Mouse (Mus musculus) MEL (cell line): Measurements from ENCODE around the gene Kirrel3. TPM values are rescaled to one million over a fixed set of nuclear protein-coding genes. Genes with fewer than 3 reads are reported as not detected.

Experiments used
- DNase-seq: peaks from one replicate; pipeline ENCODE4 v3.0.0; 2011; ENCODE audit warnings: low read depth, low spot score
- H3K27ac ChIP-seq: 2 replicates; pipeline ENCODE4 v1.5.1; 2012; ENCODE audit warnings: low read depth, mild to moderate bottlenecking, control low read depth, low read length, moderate library complexity; ENCODE audit not compliant: control insufficient read depth
- H3K27me3 ChIP-seq, 2 experiments: fragments of 150-350 bp in 1 of 2; sonication (generic) in 1 of 2; 2 replicates each; pipeline ENCODE4 v1.6.1; 2012; ENCODE audit warnings: low read length in 2 of 2, mild to moderate bottlenecking in 2 of 2, improper control_type of control experiment in 1 of 2, moderate library complexity in 1 of 2; ENCODE audit not compliant: insufficient read depth in 2 of 2, control insufficient read depth in 1 of 2
- H3K36me3 ChIP-seq, 2 experiments: 2 replicates each; pipeline ENCODE4 v1.6.1; 2012 to 2014; ENCODE audit warnings: low read length in 2 of 2, improper control_type of control experiment in 1 of 2, inconsistent platforms in 1 of 2, mild to moderate bottlenecking in 1 of 2; ENCODE audit not compliant: insufficient read depth in 2 of 2, control insufficient read depth in 1 of 2
- H3K4me1 ChIP-seq, 2 experiments: fragments of 150-350 bp in 1 of 2; sonication (generic) in 1 of 2; 2 replicates each; pipeline ENCODE4 v1.6.1; 2012; ENCODE audit warnings: low read length in 2 of 2, improper control_type of control experiment in 1 of 2, mild to moderate bottlenecking in 1 of 2; ENCODE audit not compliant: insufficient read depth in 2 of 2, control insufficient read depth in 1 of 2
- H3K4me3 ChIP-seq, 2 experiments: fragments of 150-350 bp in 1 of 2; sonication (generic) in 1 of 2; 2 replicates each; pipeline ENCODE4 v1.5.1; 2012; ENCODE audit warnings: low read depth in 2 of 2, low read length in 2 of 2, mild to moderate bottlenecking in 2 of 2, moderate library complexity in 2 of 2, control low read depth in 1 of 2, improper control_type of control experiment in 1 of 2; ENCODE audit not compliant: control insufficient read depth in 1 of 2, insufficient read depth in 1 of 2
- H3K79me2 ChIP-seq: 2 replicates; pipeline ENCODE4 v1.6.1; 2012; ENCODE audit warnings: mild to moderate bottlenecking, low read length, moderate library complexity; ENCODE audit not compliant: control insufficient read depth, poor library complexity, insufficient read depth
- H3K9ac ChIP-seq: 2 replicates; pipeline ENCODE4 v1.6.1; 2012; ENCODE audit warnings: low read depth, mild to moderate bottlenecking, control low read depth, low read length, moderate library complexity; ENCODE audit not compliant: control insufficient read depth, poor library complexity, severe bottlenecking
- H3K9me3 ChIP-seq: fragments of 150-350 bp; sonication (generic); replicated peaks from 2 replicates; pipeline ENCODE4 v1.6.1; 2012; ENCODE audit warnings: mild to moderate bottlenecking, low read length, improper control_type of control experiment, moderate library complexity; ENCODE audit not compliant: insufficient read depth
- CHD2 ChIP-seq: IDR thresholded peaks from 2 replicates; pipeline ENCODE4 v1.6.1; 2011; ENCODE audit warnings: low read length, improper control_type of control experiment
- GABPA ChIP-seq: IDR thresholded peaks from 2 replicates; pipeline ENCODE4 v1.6.1; 2012; ENCODE audit warnings: low read depth, mild to moderate bottlenecking, inconsistent platforms, low read length, improper control_type of control experiment, moderate library complexity
- JUND ChIP-seq: IDR thresholded peaks from 2 replicates; pipeline ENCODE4 v1.6.1; 2011; ENCODE audit warnings: low read depth, mild to moderate bottlenecking, improper control_type of control experiment, low read length
- MAFK ChIP-seq: IDR thresholded peaks from 2 replicates; pipeline ENCODE4 v1.6.1; 2011; ENCODE audit warnings: low read depth, mild to moderate bottlenecking, low read length, improper control_type of control experiment, borderline replicate concordance
- MEF2A ChIP-seq: IDR thresholded peaks from 2 replicates; pipeline ENCODE4 v1.6.1; 2014; ENCODE audit warnings: low read depth, mild to moderate bottlenecking, inconsistent platforms, low read length, improper control_type of control experiment; ENCODE audit not compliant: poor library complexity, insufficient replicate concordance, severe bottlenecking; ENCODE audit errors: extremely low read depth
- MXI1 ChIP-seq: IDR thresholded peaks from 2 replicates; pipeline ENCODE4 v1.6.1; 2011; ENCODE audit warnings: mild to moderate bottlenecking, low read depth, low read length, improper control_type of control experiment
- MYB ChIP-seq: IDR thresholded peaks from 2 replicates; pipeline ENCODE4 v1.6.1; 2011; ENCODE audit warnings: mild to moderate bottlenecking, low read depth, low read length, improper control_type of control experiment
- NELFE ChIP-seq: IDR thresholded peaks from 2 replicates; pipeline ENCODE4 v1.6.1; 2011; ENCODE audit warnings: low read depth, low read length, improper control_type of control experiment
- NRF1 ChIP-seq: IDR thresholded peaks from 2 replicates; pipeline ENCODE4 v1.6.1; 2014; ENCODE audit warnings: low read depth, mild to moderate bottlenecking, inconsistent platforms, low read length, improper control_type of control experiment, moderate library complexity; ENCODE audit not compliant: poor library complexity, insufficient read depth, severe bottlenecking
- POLR2A ChIP-seq, 2 experiments: IDR thresholded peaks; 2 replicates each; pipeline ENCODE4 v1.6.1; 2011 to 2012; ENCODE audit warnings: low read length in 2 of 2, mild to moderate bottlenecking in 2 of 2, control low read depth in 1 of 2, improper control_type of control experiment in 1 of 2, low read depth in 1 of 2, moderate library complexity in 1 of 2; ENCODE audit not compliant: control insufficient read depth in 1 of 2, insufficient read depth in 1 of 2, poor library complexity in 1 of 2
- POLR2AphosphoS2 ChIP-seq: IDR thresholded peaks from 2 replicates; pipeline ENCODE4 v1.6.1; 2011; ENCODE audit warnings: low read length, improper control_type of control experiment
- RAD21 ChIP-seq: IDR thresholded peaks from 2 replicates; pipeline ENCODE4 v1.6.1; 2011; ENCODE audit warnings: mild to moderate bottlenecking, low read depth, low read length, improper control_type of control experiment
- RCOR1 ChIP-seq: IDR thresholded peaks from 2 replicates; pipeline ENCODE4 v1.6.1; 2012; ENCODE audit warnings: low read depth, mild to moderate bottlenecking, inconsistent platforms, low read length, improper control_type of control experiment
- SIN3A ChIP-seq: IDR thresholded peaks from 2 replicates; pipeline ENCODE4 v1.6.1; 2012; ENCODE audit warnings: low read length, improper control_type of control experiment, inconsistent platforms
- TAL1 ChIP-seq: IDR thresholded peaks from 2 replicates; pipeline ENCODE4 v1.6.1; 2012; ENCODE audit warnings: mild to moderate bottlenecking, inconsistent platforms, low read length, moderate library complexity, mixed read lengths
- TCF12 ChIP-seq: IDR thresholded peaks from 2 replicates; pipeline ENCODE4 v1.6.1; 2014; ENCODE audit warnings: low read depth, mild to moderate bottlenecking, inconsistent platforms, low read length, improper control_type of control experiment, moderate library complexity
- UBTF ChIP-seq: IDR thresholded peaks from 2 replicates; pipeline ENCODE4 v1.6.1; 2012; ENCODE audit warnings: low read depth, mild to moderate bottlenecking, inconsistent platforms, low read length, improper control_type of control experiment, moderate library complexity, borderline replicate concordance; ENCODE audit not compliant: insufficient read depth
- USF2 ChIP-seq, 2 experiments: IDR thresholded peaks; 2 replicates each; pipeline ENCODE4 v1.6.1; 2011 to 2012; ENCODE audit warnings: improper control_type of control experiment in 2 of 2, low read length in 2 of 2, borderline replicate concordance in 1 of 2, inconsistent platforms in 1 of 2, low read depth in 1 of 2, mild to moderate bottlenecking in 1 of 2; ENCODE audit not compliant: insufficient read depth in 1 of 2
- ZMIZ1 ChIP-seq: IDR thresholded peaks from 2 replicates; pipeline ENCODE4 v1.6.1; 2012; ENCODE audit warnings: low read depth, mild to moderate bottlenecking, inconsistent platforms, low read length, improper control_type of control experiment, moderate library complexity
- polyA plus RNA-seq, 2 experiments: library from polyadenylated mRNA; stranded (reverse) in 1 of 2; unstranded in 1 of 2; fragments of >175 nt in 1 of 2; fragments of >200 nt in 1 of 2; gene quantifications; 2 replicates each; pipeline versions ENCODE4 v1.2.1 to v1.2.4; 2012; ENCODE audit warnings: low replicate concordance in 2 of 2, low read depth in 1 of 2; ENCODE audit not compliant: insufficient read length in 2 of 2, insufficient read depth in 1 of 2, missing spikeins in 1 of 2
- total RNA-seq: library from RNA; depleted of rRNA; stranded (reverse); fragments of 300-350 nt; gene quantifications from 2 replicates; pipeline ENCODE4 v1.2.3, GENCODE M21; 2012

Gene Kirrel3
- total and polyA plus RNA-seq, 3 experiments = 0.06 TPM; not detected in 2

GRCm38 (mm10) chr9:34772022-34772437 lies 286.3 kb downstream of the Kirrel3 start:
- Histone ChIP-seq H3K9ac (no peak overlapping the region), H3K27me3 (no peaks in the 10 kb centered on the region), H3K79me2 (no peaks in the 10 kb centered on the region), H3K4me1 (no peaks in the 10 kb centered on the region), H3K36me3 (no peaks in the 10 kb centered on the region), H3K4me3 (no peak overlapping the region), H3K27ac (no peak overlapping the region), H3K9me3 (no peaks in the 10 kb centered on the region)
- no peak for TF ChIP-seq MYB
- TF ChIP-seq RAD21 = no peak
- TF ChIP-seq MEF2A = no peak
- TF ChIP-seq NRF1 = no peak
- TF ChIP-seq UBTF = no peak
- no peak for TF ChIP-seq NELFE
- TF ChIP-seq MAFK = no peak
- TF ChIP-seq JUND = no peak
- DNase-seq = no peak

DNA sequence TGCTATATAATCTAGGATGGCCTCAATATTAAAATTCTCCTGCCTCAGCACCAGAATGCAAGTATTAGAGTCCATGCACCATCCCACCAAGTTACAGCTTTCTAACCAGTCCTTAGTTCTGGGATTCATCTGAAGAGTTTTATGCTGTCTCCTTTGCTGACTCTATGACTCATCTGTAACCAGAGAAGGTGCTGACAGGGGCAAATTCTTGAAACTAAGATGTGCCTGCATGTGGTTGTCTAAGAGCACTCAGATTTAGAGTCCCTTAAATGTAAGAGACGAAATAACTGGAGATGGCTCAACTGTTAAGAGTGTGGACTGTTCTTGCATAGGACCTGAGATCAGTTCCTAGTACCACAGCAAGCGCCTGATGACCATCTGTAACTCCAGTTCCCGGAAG lies 295.7 kb downstream of the Kirrel3 start:
- Histone ChIP-seq H3K79me2 (no peaks in the 10 kb centered on the region), H3K4me1 (no peaks in the 10 kb centered on the region), H3K27me3 (no peaks in the 10 kb centered on the region), H3K36me3 (no peaks in the 10 kb centered on the region), H3K4me3 (no peak overlapping the region), H3K27ac (no peak overlapping the region), H3K9me3 (no peaks in the 10 kb centered on the region), H3K9ac (no peak overlapping the region)
- TF ChIP-seq TAL1 = no peak
- no peak for TF ChIP-seq MYB
- TF ChIP-seq ZMIZ1 = no peak
- no peak for TF ChIP-seq SIN3A
- TF ChIP-seq USF2 (IDR thresholded peaks at IDR 0.05; ENCODE audit: borderline replicate concordance in 1 of 2, insufficient read depth in 1 of 2, low read depth in 1 of 2, low read length in 2 of 2) = no peak
- no peak for TF ChIP-seq GABPA
- TF ChIP-seq MXI1 = no peak
- no peak for TF ChIP-seq POLR2AphosphoS2
- no peak for TF ChIP-seq UBTF
- TF ChIP-seq TCF12 = no peak
- no peak for TF ChIP-seq RAD21
- no peak for TF ChIP-seq MAFK
- no peak for TF ChIP-seq CHD2
- no peak for TF ChIP-seq POLR2A (IDR thresholded peaks at IDR 0.05; ENCODE audit: control insufficient read depth in 1 of 2, insufficient read depth in 1 of 2, low read depth in 1 of 2, low read length in 2 of 2, poor library complexity in 1 of 2)
- no peak for TF ChIP-seq NELFE
- TF ChIP-seq RCOR1 = no peak
- DNase-seq = no peak
